Mouse (Mus musculus) neural tube, embryonic 11.5 days (tissue): ENCODE measurements around the gene Msn. TPM values are rescaled to one million over a fixed set of nuclear protein-coding genes. Genes with fewer than 3 reads are reported as not detected.

Experiments
- ATAC-seq: fragments of 200-750 bp; cut with Nextera tagmentation; 2 replicates; pipeline ENCODE4 v1.8.0; 2017; ENCODE audit warnings: moderate number of reproducible peaks, mild to moderate bottlenecking, moderate TSS enrichment, moderate library complexity; ENCODE audit not compliant: insufficient read depth, low FRiP score, low TSS enrichment
- DNase-seq: peaks from one replicate; pipeline ENCODE4 v3.0.0-alpha.2; 2015; ENCODE audit warnings: low spot score
- H3K27ac ChIP-seq: fragments of 300-500 bp; sonication (generic); 2 replicates; pipeline ENCODE4 v1.5.1; 2014; ENCODE audit warnings: low read depth, mild to moderate bottlenecking, low read length
- H3K27me3 ChIP-seq: fragments of 300-500 bp; sonication (generic); 2 replicates; pipeline ENCODE4 v1.6.1; 2014; ENCODE audit warnings: mild to moderate bottlenecking, low read length, mixed read lengths; ENCODE audit not compliant: control insufficient read depth, insufficient read depth
- H3K36me3 ChIP-seq: fragments of 300-500 bp; sonication (generic); 2 replicates; pipeline ENCODE4 v1.6.1; 2014; ENCODE audit warnings: mild to moderate bottlenecking, low read length, moderate library complexity, mixed read lengths; ENCODE audit not compliant: control insufficient read depth, insufficient read depth
- H3K4me1 ChIP-seq: fragments of 300-500 bp; sonication (generic); 2 replicates; pipeline ENCODE4 v1.6.1; 2014; ENCODE audit warnings: low read length, mixed read lengths; ENCODE audit not compliant: control insufficient read depth, insufficient read depth
- H3K4me2 ChIP-seq: fragments of 300-500 bp; sonication (generic); 2 replicates; pipeline ENCODE4 v1.6.1; 2014; ENCODE audit warnings: low read depth, mild to moderate bottlenecking, moderate library complexity
- H3K4me3 ChIP-seq: fragments of 300-500 bp; sonication (generic); 2 replicates; pipeline ENCODE4 v1.5.1; 2014; ENCODE audit warnings: low read depth, low read length
- H3K9ac ChIP-seq: fragments of 300-500 bp; sonication (generic); 2 replicates; pipeline ENCODE4 v1.6.1; 2014; ENCODE audit warnings: mild to moderate bottlenecking, low read length
- H3K9me3 ChIP-seq: fragments of 300-500 bp; sonication (generic); 2 replicates; pipeline ENCODE4 v1.6.1; 2016; ENCODE audit warnings: low read length; ENCODE audit not compliant: control insufficient read depth
- WGBS: fragments of 180-500 bp; shearing (Covaris S2); extraction: QIAGEN DNeasy Blood & Tissue Kit; methylation state at CpG from one replicate; pipeline ENCODE4 v1.1.7; 2014; 5-methylcytosine and 5-hydroxymethylcytosine counted together
- polyA plus RNA-seq: library from polyadenylated mRNA; unstranded; fragments of >200 nt; fragmentation: Nextera tagmentation; extraction: Ambion mirVana; gene quantifications from 2 replicates; pipeline ENCODE4 v1.2.1, GENCODE M21; 2014

Msn gene
- polyA plus RNA-seq, 1 experiment from 2014 or later: 121 TPM

DNA sequence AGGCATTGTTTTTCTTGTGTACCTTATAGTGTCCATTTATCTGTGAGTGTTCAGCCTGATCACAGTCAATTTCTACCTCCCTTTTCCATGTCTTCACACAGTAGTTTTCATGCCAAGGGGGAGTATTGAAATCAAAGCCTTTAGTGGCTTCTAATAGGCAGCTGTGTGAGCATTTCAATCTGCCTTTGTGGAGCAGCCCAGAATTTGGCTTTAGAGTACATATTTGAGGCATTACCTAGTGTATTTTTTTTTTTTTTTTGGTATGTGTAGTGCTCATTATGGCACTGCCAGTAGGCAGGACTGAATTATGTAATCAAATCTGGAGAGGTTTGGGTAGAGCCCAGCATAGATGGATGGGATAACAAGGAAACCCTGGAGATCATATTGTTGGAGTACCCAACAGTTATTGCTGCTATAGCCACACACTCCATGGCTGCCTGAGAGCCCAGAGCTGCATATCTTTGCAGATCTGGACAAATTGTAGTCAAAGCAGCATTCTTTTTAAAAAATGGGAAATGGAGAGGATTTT, 17.3 kb downstream of the Msn start:
- no peak for DNase-seq

DNA sequence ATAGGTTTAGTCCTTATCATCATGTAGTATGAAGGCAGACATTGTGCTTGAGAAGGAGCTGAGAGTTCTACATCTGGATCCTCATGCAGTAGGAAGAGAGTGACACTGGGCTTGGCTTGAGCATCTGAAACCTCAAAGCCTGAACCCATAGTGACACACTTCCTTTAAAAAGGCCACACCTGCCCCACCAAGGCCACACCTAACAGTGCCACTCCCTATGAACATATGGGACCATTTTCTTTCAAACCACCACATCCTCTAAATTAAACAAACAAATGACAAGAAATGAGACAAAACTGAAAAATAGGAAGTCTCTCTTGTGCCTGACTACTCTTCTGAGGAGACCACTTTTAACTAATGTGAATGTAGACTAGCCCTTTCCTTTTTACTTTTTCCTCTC, 19.7 kb downstream of the Msn start:
- DNase-seq (no peak), ATAC-seq (no peak)
- Histone ChIP-seq H3K27me3 (no peaks in the 10 kb centered on the region), H3K4me3 (no peak overlapping the region), H3K27ac (no peak overlapping the region), H3K4me2 (no peak overlapping the region), H3K9me3 (no peaks in the 10 kb centered on the region), H3K4me1 (no peaks in the 10 kb centered on the region), H3K36me3 (no peaks in the 10 kb centered on the region), H3K9ac (no peak overlapping the region)

More for the DNA sequence above, 17.3 kb downstream of the Msn start:
- no peak overlapping the region for H3K27ac ChIP-seq
- no peak overlapping the region for H3K4me3 ChIP-seq
- no peaks in the 10 kb centered on the region for H3K36me3 ChIP-seq
- no peaks in the 10 kb centered on the region for H3K27me3 ChIP-seq
- no peak overlapping the region for H3K4me2 ChIP-seq
- H3K9me3 ChIP-seq: no peaks in the 10 kb centered on the region
- H3K9ac ChIP-seq: no peak overlapping the region
- H3K4me1 ChIP-seq: no peaks in the 10 kb centered on the region
- no peak for ATAC-seq

- 95% methylated on average over 1 of the region's 1 CpGs for WGBS
- Histone ChIP-seq H3K36me3 (no peaks in the 10 kb centered on the region), H3K4me1 (no peaks in the 10 kb centered on the region), H3K9ac (no peak overlapping the region), H3K4me3 (no peak overlapping the region), H3K4me2 (no peak overlapping the region), H3K27ac (no peak overlapping the region), H3K9me3 (no peaks in the 10 kb centered on the region), H3K27me3 (no peaks in the 10 kb centered on the region)
- ATAC-seq (no peak), DNase-seq (no peak)
Observed at GRCm38 (mm10) chrX:96117366-96117765, 21.5 kb downstream of the Msn start.

GRCm38 (mm10) chrX:96119997-96120396, 24.2 kb downstream of the Msn start:
- H3K4me1 ChIP-seq: no peaks in the 10 kb centered on the region
- H3K9me3 ChIP-seq: no peaks in the 10 kb centered on the region
- WGBS: 68% methylated on average over 2 of the region's 2 CpGs
- ATAC-seq (no peak), DNase-seq (no peak)
- H3K9ac ChIP-seq: no peak overlapping the region
- no peak overlapping the region for H3K4me3 ChIP-seq
- H3K36me3 ChIP-seq: no peaks in the 10 kb centered on the region
- no peak overlapping the region for H3K4me2 ChIP-seq
- H3K27ac ChIP-seq: no peak overlapping the region
- H3K27me3 ChIP-seq: no peaks in the 10 kb centered on the region

DNA sequence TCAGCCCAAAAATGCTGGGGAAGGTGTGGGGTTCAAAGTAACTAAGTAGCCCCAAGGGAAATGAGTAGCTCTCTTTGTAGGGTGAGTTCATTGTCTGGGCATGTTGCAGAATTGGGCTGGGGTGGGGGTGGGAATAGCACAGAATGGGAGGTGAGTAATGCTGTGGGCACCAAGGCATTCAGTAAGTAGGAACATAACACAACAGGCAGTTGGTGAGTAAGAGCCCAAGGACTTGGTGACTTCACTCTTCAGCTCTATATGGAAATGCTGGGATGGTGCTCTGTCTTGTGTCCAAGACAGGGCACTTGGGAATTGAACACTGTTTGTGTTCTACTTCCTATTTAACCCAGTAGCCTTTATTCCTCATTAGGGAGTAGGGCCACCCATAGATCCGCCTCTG, 26.1 kb downstream of the Msn start:
- 86% methylated on average over 1 of the region's 1 CpGs for WGBS
- ATAC-seq: no peak
- no peak for DNase-seq

GRCm38 (mm10) chrX:96126803-96127202, 31.0 kb downstream of the Msn start:
- Histone ChIP-seq H3K4me2 (no peak overlapping the region), H3K9ac (no peak overlapping the region), H3K27me3 (no peaks in the 10 kb centered on the region), H3K36me3 (no peaks in the 10 kb centered on the region), H3K27ac (no peak overlapping the region), H3K4me1 (no peaks in the 10 kb centered on the region), H3K9me3 (no peaks in the 10 kb centered on the region), H3K4me3 (no peak overlapping the region)
- WGBS: 92% methylated on average over 3 of the region's 3 CpGs
- ATAC-seq (no peak), DNase-seq (no peak)

More for the DNA sequence above, 26.1 kb downstream of the Msn start:
- H3K4me3 ChIP-seq: no peak overlapping the region
- no peak overlapping the region for H3K27ac ChIP-seq
- H3K9ac ChIP-seq: no peak overlapping the region
- H3K4me1 ChIP-seq: no peaks in the 10 kb centered on the region
- no peaks in the 10 kb centered on the region for H3K36me3 ChIP-seq
- no peak overlapping the region for H3K4me2 ChIP-seq
- H3K27me3 ChIP-seq: no peaks in the 10 kb centered on the region
- no peaks in the 10 kb centered on the region for H3K9me3 ChIP-seq

DNA sequence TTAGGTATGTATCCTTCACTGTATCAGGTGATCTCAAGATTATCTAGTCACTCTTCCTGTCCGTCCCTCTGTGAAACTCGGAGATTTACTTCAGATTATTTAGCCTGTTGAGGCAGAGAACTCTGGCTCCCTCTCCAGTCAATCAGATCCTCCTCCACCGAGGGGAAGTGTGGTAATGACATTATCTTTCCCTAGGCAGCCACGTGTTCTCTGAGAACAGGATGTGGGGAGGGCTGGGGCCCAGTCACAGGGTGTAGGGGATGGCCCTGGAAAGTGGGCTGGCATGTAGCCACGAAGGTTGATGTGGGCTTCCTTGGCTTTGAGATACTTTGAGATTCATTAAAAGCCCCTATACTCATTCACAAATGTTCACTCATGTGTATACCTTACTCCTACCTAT, 34.3 kb downstream of the Msn start:
- 57% methylated on average over 5 of the region's 5 CpGs for WGBS
- no peak for ATAC-seq

DNA sequence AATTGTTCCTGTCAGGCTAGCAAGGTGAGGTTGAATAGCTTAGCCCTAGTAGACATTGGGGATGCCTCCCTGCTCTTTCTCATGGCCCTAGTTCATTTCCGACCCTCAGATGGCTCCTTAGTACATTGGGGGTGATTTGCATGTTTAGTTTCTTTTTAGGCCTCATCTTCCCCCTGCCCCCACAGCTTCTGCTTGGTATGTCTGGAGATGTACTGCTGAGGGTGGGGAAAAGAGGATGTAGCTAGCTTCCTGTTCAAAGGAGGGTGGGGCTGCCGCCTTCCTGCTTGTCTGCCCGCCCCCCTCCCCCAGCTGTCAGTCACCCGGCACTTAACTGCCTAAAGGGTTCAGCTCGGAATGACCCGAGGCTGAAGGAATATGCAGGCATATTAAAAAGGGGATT, 34.8 kb downstream of the Msn start:
- 61% methylated on average over 6 of the region's 6 CpGs for WGBS
- H3K4me1 ChIP-seq: no peaks in the 10 kb centered on the region
- H3K9me3 ChIP-seq: no peaks in the 10 kb centered on the region
- no peak overlapping the region for H3K9ac ChIP-seq
- no peaks in the 10 kb centered on the region for H3K27me3 ChIP-seq
- no peak overlapping the region for H3K4me3 ChIP-seq
- H3K36me3 ChIP-seq: no peaks in the 10 kb centered on the region
- H3K27ac ChIP-seq: no peak overlapping the region
- no peak for ATAC-seq
- no peak overlapping the region for H3K4me2 ChIP-seq
- no peak for DNase-seq

More for the DNA sequence above, 34.3 kb downstream of the Msn start:
- H3K4me3 ChIP-seq: no peak overlapping the region
- no peak overlapping the region for H3K27ac ChIP-seq
- no peak for DNase-seq
- H3K4me1 ChIP-seq: no peaks in the 10 kb centered on the region
- H3K27me3 ChIP-seq: no peaks in the 10 kb centered on the region
- no peak overlapping the region for H3K9ac ChIP-seq
- H3K4me2 ChIP-seq: no peak overlapping the region
- H3K9me3 ChIP-seq: no peaks in the 10 kb centered on the region
- no peaks in the 10 kb centered on the region for H3K36me3 ChIP-seq

GRCm38 (mm10) chrX:96133260-96133659, 37.4 kb downstream of the Msn start:
- Histone ChIP-seq H3K4me1 (no peaks in the 10 kb centered on the region), H3K9me3 (no peaks in the 10 kb centered on the region), H3K27ac (no peak overlapping the region), H3K4me3 (no peak overlapping the region), H3K9ac (no peak overlapping the region), H3K27me3 (no peaks in the 10 kb centered on the region), H3K4me2 (no peak overlapping the region), H3K36me3 (no peaks in the 10 kb centered on the region)
- DNase-seq (no peak), ATAC-seq (no peak)
- WGBS: 63% methylated on average over 2 of the region's 2 CpGs
